Mouse (Mus musculus): Measurements from ENCODE around the gene Csf3. TPM values are rescaled to one million over a fixed set of nuclear protein-coding genes. Genes with fewer than 3 reads are reported as not detected.
"Not testable (repeated sequence)": the region's sequence is repeated elsewhere in the genome, so short reads cannot be mapped to it uniquely, and the experiment has no call there.

Gene Csf3
- polyA plus RNA-seq, 1 experiment from 2014 or later: not detected

GRCm38 (mm10) chr11:98735111-98735510, 34.0 kb downstream of the Csf3 start:
- no peaks in the 10 kb centered on the region for H3K9me3 ChIP-seq (ENCODE audit: control insufficient read depth, low read length)
- no peaks in the 10 kb centered on the region for H3K36me3 ChIP-seq (replicated peaks; ENCODE audit: control insufficient read depth, insufficient read depth)
- no peak overlapping the region for H3K9ac ChIP-seq
- H3K4me2 ChIP-seq (replicated peaks): no peak overlapping the region
- peaks cover 23% of the 10 kb centered on the region for H3K4me1 ChIP-seq (replicated peaks; ENCODE audit: control insufficient read depth, insufficient read depth, low read length)
- H3K27ac ChIP-seq: no peak overlapping the region
- 96% methylated on average over 4 of the region's 4 CpGs for WGBS
- H3K27me3 ChIP-seq (ENCODE audit: control insufficient read depth, insufficient read depth, low read length): no peaks in the 10 kb centered on the region
- no peak overlapping the region for H3K4me3 ChIP-seq (replicated peaks; ENCODE audit: low read length)
- ATAC-seq (ENCODE audit: low FRiP score) (no peak), DNase-seq (ENCODE audit: low spot score) (no peak)

- H3K9ac ChIP-seq: no peak overlapping the region
- no peak overlapping the region for H3K27ac ChIP-seq
- no peaks in the 10 kb centered on the region for H3K9me3 ChIP-seq (ENCODE audit: control insufficient read depth, low read length)
- no peaks in the 10 kb centered on the region for H3K27me3 ChIP-seq (ENCODE audit: control insufficient read depth, insufficient read depth, low read length)
- 92% methylated on average over 1 of the region's 1 CpGs for WGBS
- no peak for DNase-seq (ENCODE audit: low spot score)
- peaks cover 34% of the 10 kb centered on the region for H3K4me1 ChIP-seq (replicated peaks; ENCODE audit: control insufficient read depth, insufficient read depth, low read length)
- no peak overlapping the region for H3K4me2 ChIP-seq (replicated peaks)
- H3K4me3 ChIP-seq (replicated peaks; ENCODE audit: low read length): no peak overlapping the region
- ATAC-seq (ENCODE audit: low FRiP score): no peak
- H3K36me3 ChIP-seq (replicated peaks; ENCODE audit: control insufficient read depth, insufficient read depth): no peaks in the 10 kb centered on the region
Observed at GRCm38 (mm10) chr11:98736176-98736575, 35.1 kb downstream of the Csf3 start.

DNA sequence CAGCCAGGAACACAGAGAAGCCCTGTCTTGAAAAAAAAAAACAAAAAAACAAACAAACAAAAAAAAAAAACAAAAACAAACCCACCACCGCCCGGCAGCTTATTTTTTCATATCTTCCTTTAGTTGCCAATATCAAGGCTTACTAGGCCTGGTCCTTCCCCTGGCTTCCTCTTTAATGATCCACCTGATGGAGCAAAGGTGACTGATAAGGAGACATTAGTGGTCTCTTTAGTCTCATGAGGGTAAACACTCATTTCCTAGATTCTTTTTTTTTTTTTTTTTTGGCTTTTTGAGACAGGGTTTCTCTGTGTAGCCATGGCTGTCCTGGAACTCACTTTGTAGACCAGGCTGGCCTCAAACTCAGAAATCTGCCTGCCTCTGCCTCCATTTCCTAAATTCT, 36.2 kb downstream of the Csf3 start:
- H3K9me3 ChIP-seq (ENCODE audit: control insufficient read depth, low read length); H3K36me3 ChIP-seq (replicated peaks; ENCODE audit: control insufficient read depth, insufficient read depth); H3K9ac ChIP-seq; H3K27me3 ChIP-seq (ENCODE audit: control insufficient read depth, insufficient read depth, low read length); H3K4me3 ChIP-seq (replicated peaks; ENCODE audit: low read length); DNase-seq (ENCODE audit: low spot score); H3K4me2 ChIP-seq (replicated peaks); H3K27ac ChIP-seq; ATAC-seq (ENCODE audit: low FRiP score): not testable (repeated sequence)
- peaks cover 36% of the 10 kb centered on the region for H3K4me1 ChIP-seq (replicated peaks; ENCODE audit: control insufficient read depth, insufficient read depth, low read length)
- 96% methylated on average over 2 of the region's 2 CpGs for WGBS

DNA sequence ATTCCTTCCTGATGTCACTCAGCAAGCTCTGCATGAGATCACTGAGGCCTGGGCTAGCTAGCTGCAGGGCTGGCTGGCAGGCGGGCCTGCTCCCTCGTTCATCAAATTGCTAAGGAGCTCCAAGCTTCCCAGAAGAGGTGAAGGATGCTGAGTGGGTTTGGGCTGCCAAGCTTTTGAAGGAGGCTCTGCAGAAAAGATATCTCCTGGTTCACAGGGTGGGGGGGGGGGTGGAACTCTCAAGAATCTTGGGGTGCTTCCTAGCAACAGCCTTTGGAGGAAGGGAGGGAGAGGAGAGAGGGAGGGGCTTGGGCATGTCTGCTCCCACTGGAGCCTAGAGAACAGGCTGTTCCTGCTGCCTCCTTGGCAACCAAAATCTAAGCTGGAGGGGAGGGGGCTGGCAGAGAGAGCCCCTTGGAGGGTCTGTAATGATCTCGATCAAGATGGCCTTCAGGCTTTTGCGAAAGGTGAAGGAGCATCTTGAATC, 37.4 kb downstream of the Csf3 start:
- 16% methylated on average over 4 of the region's 4 CpGs for WGBS
- peak; percentile 28 for DNase-seq (ENCODE audit: low spot score)
- no peak overlapping the region; the same call in 1 of the 2 replicates for H3K4me2 ChIP-seq (replicated peaks)
- no peaks in the 10 kb centered on the region for H3K27me3 ChIP-seq (ENCODE audit: control insufficient read depth, insufficient read depth, low read length)
- no peak for ATAC-seq (ENCODE audit: low FRiP score)
- H3K36me3 ChIP-seq (replicated peaks; ENCODE audit: control insufficient read depth, insufficient read depth): no peaks in the 10 kb centered on the region
- H3K9ac ChIP-seq: peak overlapping the region; percentile 36; the same call in 1 of the 2 replicates
- peak overlapping the region; percentile 83 for H3K27ac ChIP-seq
- peaks cover 38% of the 10 kb centered on the region for H3K4me1 ChIP-seq (replicated peaks; ENCODE audit: control insufficient read depth, insufficient read depth, low read length)
- H3K9me3 ChIP-seq (ENCODE audit: control insufficient read depth, low read length): no peaks in the 10 kb centered on the region
- no peak overlapping the region for H3K4me3 ChIP-seq (replicated peaks; ENCODE audit: low read length)

- Histone ChIP-seq H3K9me3 (ENCODE audit: control insufficient read depth, low read length) (no peaks in the 10 kb centered on the region), H3K27me3 (ENCODE audit: control insufficient read depth, insufficient read depth, low read length) (no peaks in the 10 kb centered on the region), H3K36me3 (replicated peaks; ENCODE audit: control insufficient read depth, insufficient read depth) (no peaks in the 10 kb centered on the region), H3K9ac (no peak overlapping the region), H3K4me1 (replicated peaks; ENCODE audit: control insufficient read depth, insufficient read depth, low read length) (peaks cover 43% of the 10 kb centered on the region), H3K4me2 (replicated peaks) (no peak overlapping the region; the same call in 1 of the 2 replicates), H3K4me3 (replicated peaks; ENCODE audit: low read length) (no peak overlapping the region), H3K27ac (peak overlapping the region; percentile 83)
- 52% methylated on average over 8 of the region's 9 CpGs for WGBS
- no peak for DNase-seq (ENCODE audit: low spot score)
- no peak for ATAC-seq (ENCODE audit: low FRiP score)
Observed at GRCm38 (mm10) chr11:98738925-98739324, 37.9 kb downstream of the Csf3 start.

DNA sequence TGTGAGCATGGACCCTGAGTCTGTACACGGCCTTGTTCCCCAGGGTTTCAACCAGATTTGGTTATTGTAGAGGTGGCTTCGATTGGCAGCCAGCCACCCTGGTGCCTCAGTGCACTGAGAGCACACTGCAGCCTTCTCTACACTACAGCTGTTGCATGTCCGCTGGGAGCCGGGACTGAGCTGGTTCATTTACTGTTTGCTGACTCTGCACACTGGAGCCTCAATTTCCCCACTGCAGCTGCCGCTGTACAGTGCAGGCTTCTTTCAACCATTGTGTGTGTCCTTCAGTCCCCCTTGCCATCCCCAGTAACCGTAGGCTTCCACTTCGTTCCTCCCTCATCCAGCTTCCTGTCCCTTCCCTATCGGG, 38.9 kb downstream of the Csf3 start:
- Histone ChIP-seq H3K27ac (peak overlapping the region; percentile 100), H3K36me3 (replicated peaks; ENCODE audit: control insufficient read depth, insufficient read depth) (no peaks in the 10 kb centered on the region), H3K4me3 (replicated peaks; ENCODE audit: low read length) (peak overlapping the region; percentile 95), H3K9me3 (ENCODE audit: control insufficient read depth, low read length) (no peaks in the 10 kb centered on the region), H3K27me3 (ENCODE audit: control insufficient read depth, insufficient read depth, low read length) (no peaks in the 10 kb centered on the region), H3K9ac (peak overlapping the region; percentile 100), H3K4me2 (replicated peaks) (peak overlapping the region; percentile 96), H3K4me1 (replicated peaks; ENCODE audit: control insufficient read depth, insufficient read depth, low read length) (peaks cover 54% of the 10 kb centered on the region)
- WGBS: 7% methylated on average over 8 of the region's 8 CpGs
- ATAC-seq (ENCODE audit: low FRiP score): no peak
- DNase-seq (ENCODE audit: low spot score): peak; percentile 61

- H3K9ac ChIP-seq: peak within 1 kb of the TSS; percentile 100
- H3K36me3 ChIP-seq (replicated peaks; ENCODE audit: control insufficient read depth, insufficient read depth): no peaks in the 10 kb centered on the region
- WGBS: under 1% methylated on average over 22 of the region's 22 CpGs
- peak within 1 kb of the TSS; percentile 96 for H3K4me2 ChIP-seq (replicated peaks)
- H3K4me3 ChIP-seq (replicated peaks; ENCODE audit: low read length): peak within 1 kb of the TSS; percentile 95
- peaks cover 59% of the 10 kb centered on the region for H3K4me1 ChIP-seq (replicated peaks; ENCODE audit: control insufficient read depth, insufficient read depth, low read length)
- H3K27me3 ChIP-seq (ENCODE audit: control insufficient read depth, insufficient read depth, low read length): no peaks in the 10 kb centered on the region
- DNase-seq (ENCODE audit: low spot score) (peak; percentile 70), ATAC-seq (ENCODE audit: low FRiP score) (peak; percentile 41)
- no peaks in the 10 kb centered on the region for H3K9me3 ChIP-seq (ENCODE audit: control insufficient read depth, low read length)
- peak within 1 kb of the TSS; percentile 100 for H3K27ac ChIP-seq
Observed at GRCm38 (mm10) chr11:98740393-98741050, 39.5 kb downstream of the Csf3 start, which contains the start of gene Thra. Gene Thra (plus strand): TSS chr11:98740638.

GRCm38 (mm10) chr11:98741051-98741620, 40.1 kb downstream of the Csf3 start:
- WGBS: 0% methylated on average over 17 of the region's 17 CpGs
- Histone ChIP-seq H3K27ac (peak overlapping the region; percentile 100), H3K4me2 (replicated peaks) (peak overlapping the region; percentile 96), H3K27me3 (ENCODE audit: control insufficient read depth, insufficient read depth, low read length) (no peaks in the 10 kb centered on the region), H3K9ac (peak overlapping the region; percentile 100), H3K36me3 (replicated peaks; ENCODE audit: control insufficient read depth, insufficient read depth) (no peaks in the 10 kb centered on the region), H3K4me3 (replicated peaks; ENCODE audit: low read length) (peak overlapping the region; percentile 95), H3K9me3 (ENCODE audit: control insufficient read depth, low read length) (no peaks in the 10 kb centered on the region), H3K4me1 (replicated peaks; ENCODE audit: control insufficient read depth, insufficient read depth, low read length) (peaks cover 65% of the 10 kb centered on the region)
- ATAC-seq (ENCODE audit: low FRiP score) (no peak), DNase-seq (ENCODE audit: low spot score) (peak; percentile 46)

- H3K36me3 ChIP-seq (replicated peaks; ENCODE audit: control insufficient read depth, insufficient read depth): no peaks in the 10 kb centered on the region
- no peaks in the 10 kb centered on the region for H3K9me3 ChIP-seq (ENCODE audit: control insufficient read depth, low read length)
- H3K27me3 ChIP-seq (ENCODE audit: control insufficient read depth, insufficient read depth, low read length): no peaks in the 10 kb centered on the region
- peak overlapping the region; percentile 100 for H3K27ac ChIP-seq
- DNase-seq (ENCODE audit: low spot score) (peak; percentile 83), ATAC-seq (ENCODE audit: low FRiP score) (peak; percentile 70)
- peak overlapping the region; percentile 100 for H3K9ac ChIP-seq
- 1% methylated on average over 86 of the region's 86 CpGs for whole genome bisulfite sequencing
- peak overlapping the region; percentile 95 for H3K4me3 ChIP-seq (replicated peaks; ENCODE audit: low read length)
- peaks cover 72% of the 10 kb centered on the region for H3K4me1 ChIP-seq (replicated peaks; ENCODE audit: control insufficient read depth, insufficient read depth, low read length)
- H3K4me2 ChIP-seq (replicated peaks): peak overlapping the region; percentile 96
Observed at GRCm38 (mm10) chr11:98741622-98742396, 40.7 kb downstream of the Csf3 start.
